Mouse (Mus musculus) forebrain, embryonic 13.5 days (tissue): Measurements from ENCODE around the gene Cdc25a. TPM values are rescaled to one million over a fixed set of nuclear protein-coding genes. Genes with fewer than 3 reads are reported as not detected.

ENCODE experiments used
- ATAC-seq: fragments of 200-750 bp; cut with Nextera tagmentation; 2 replicates; pipeline ENCODE4 v1.8.0; 2017
- H3K27ac ChIP-seq: fragments of 300-500 bp; sonication (generic); 2 replicates; pipeline ENCODE4 v1.5.1; 2015; ENCODE audit warnings: inconsistent platforms, mild to moderate bottlenecking, moderate library complexity
- H3K27me3 ChIP-seq: fragments of 300-500 bp; sonication (generic); 2 replicates; pipeline ENCODE4 v1.6.1; 2015; ENCODE audit warnings: mild to moderate bottlenecking, inconsistent platforms
- H3K36me3 ChIP-seq: fragments of 300-500 bp; sonication (generic); 2 replicates; pipeline ENCODE4 v1.6.1; 2015; ENCODE audit warnings: mild to moderate bottlenecking, inconsistent platforms; ENCODE audit not compliant: poor library complexity, severe bottlenecking
- H3K4me1 ChIP-seq: fragments of 300-500 bp; sonication (generic); 2 replicates; pipeline ENCODE4 v1.6.1; 2015; ENCODE audit warnings: inconsistent platforms
- H3K4me2 ChIP-seq: fragments of 300-500 bp; sonication (generic); 2 replicates; pipeline ENCODE4 v1.6.1; 2015; ENCODE audit warnings: inconsistent platforms, mild to moderate bottlenecking, moderate library complexity
- H3K4me3 ChIP-seq: fragments of 300-500 bp; sonication (generic); 2 replicates; pipeline ENCODE4 v1.5.1; 2015; ENCODE audit warnings: mild to moderate bottlenecking, inconsistent platforms
- H3K9ac ChIP-seq: fragments of 300-500 bp; sonication (generic); 2 replicates; pipeline ENCODE4 v1.6.1; 2015; ENCODE audit warnings: mild to moderate bottlenecking, inconsistent platforms
- H3K9me3 ChIP-seq: fragments of 300-500 bp; sonication (generic); replicated peaks from 2 replicates; pipeline ENCODE4 v1.6.1; 2016; ENCODE audit warnings: inconsistent platforms
- WGBS: fragments of 180-500 bp; shearing (Covaris S2); methylation state at CpG from one replicate; pipeline ENCODE4 v1.1.7; 2015; 5-methylcytosine and 5-hydroxymethylcytosine counted together
- polyA plus RNA-seq: library from polyadenylated mRNA; unstranded; fragments of >200 nt; fragmentation: Nextera tagmentation; extraction: Ambion mirVana; gene quantifications from 2 replicates; pipeline ENCODE4 v1.2.1, GENCODE M21; 2015

Cdc25a gene
- polyA plus RNA-seq, 1 experiment from 2014 or later = 26.1 TPM

- Histone ChIP-seq H3K27ac (no peak overlapping the region), H3K9me3 (no peaks in the 10 kb centered on the region), H3K4me1 (no peaks in the 10 kb centered on the region), H3K4me3 (no peak overlapping the region), H3K4me2 (no peak overlapping the region), H3K27me3 (no peaks in the 10 kb centered on the region), H3K9ac (no peak overlapping the region), H3K36me3 (peaks cover 47% of the 10 kb centered on the region)
- WGBS = 91% methylated on average over 8 of the region's 8 CpGs
- ATAC-seq = no peak
These were observed 21.1 kb downstream of the Cdc25a start for GRCm38 (mm10) chr9:109896253-109897150.

GRCm38 (mm10) chr9:109898027-109898426 is 22.6 kb downstream of the Cdc25a start:
- WGBS = 70% methylated on average over 2 of the region's 2 CpGs
- H3K4me3 ChIP-seq = no peak overlapping the region
- H3K9me3 ChIP-seq = no peaks in the 10 kb centered on the region
- H3K9ac ChIP-seq = no peak overlapping the region
- H3K4me2 ChIP-seq = no peak overlapping the region
- H3K4me1 ChIP-seq = no peaks in the 10 kb centered on the region
- H3K27ac ChIP-seq = no peak overlapping the region
- H3K36me3 ChIP-seq = peaks cover 34% of the 10 kb centered on the region
- no peaks in the 10 kb centered on the region for H3K27me3 ChIP-seq
- ATAC-seq = no peak

- Histone ChIP-seq H3K27ac (no peak overlapping the region; the same call in 1 of the 2 replicates), H3K9me3 (no peaks in the 10 kb centered on the region), H3K4me3 (no peak overlapping the region), H3K4me2 (no peak overlapping the region), H3K36me3 (peaks cover 22% of the 10 kb centered on the region), H3K9ac (no peak overlapping the region), H3K27me3 (no peaks in the 10 kb centered on the region), H3K4me1 (no peaks in the 10 kb centered on the region)
- ATAC-seq = no peak
- WGBS = 77% methylated on average over 10 of the region's 15 CpGs
These were observed 24.0 kb downstream of the Cdc25a start for GRCm38 (mm10) chr9:109899361-109899760.

- no peak overlapping the region for H3K9ac ChIP-seq
- ATAC-seq = no peak
- no peak overlapping the region; the same call in 1 of the 2 replicates for H3K27ac ChIP-seq
- no peaks in the 10 kb centered on the region for H3K27me3 ChIP-seq
- H3K9me3 ChIP-seq = no peaks in the 10 kb centered on the region
- no peak overlapping the region for H3K4me3 ChIP-seq
- H3K36me3 ChIP-seq = peaks cover 17% of the 10 kb centered on the region
- 76% methylated on average over 8 of the region's 8 CpGs for WGBS
- H3K4me1 ChIP-seq = no peaks in the 10 kb centered on the region
- no peak overlapping the region for H3K4me2 ChIP-seq
These were observed 24.4 kb downstream of the Cdc25a start for GRCm38 (mm10) chr9:109899774-109900173.

- Histone ChIP-seq H3K9me3 (no peaks in the 10 kb centered on the region), H3K4me1 (no peaks in the 10 kb centered on the region), H3K27me3 (no peaks in the 10 kb centered on the region), H3K4me2 (no peak overlapping the region), H3K4me3 (no peak overlapping the region), H3K27ac (no peak overlapping the region), H3K36me3 (peaks cover 12% of the 10 kb centered on the region), H3K9ac (no peak overlapping the region)
- no peak for ATAC-seq
- 82% methylated on average over 3 of the region's 3 CpGs for WGBS
These were observed 25.2 kb downstream of the Cdc25a start for GRCm38 (mm10) chr9:109900604-109901003.

- Histone ChIP-seq H3K4me1 (no peaks in the 10 kb centered on the region), H3K27me3 (no peaks in the 10 kb centered on the region), H3K4me2 (no peak overlapping the region), H3K9ac (0 out of 2 replicates have a peak overlapping the region, but pooled peaks have one; percentile 18), H3K4me3 (no peak overlapping the region), H3K9me3 (no peaks in the 10 kb centered on the region), H3K36me3 (no peaks in the 10 kb centered on the region), H3K27ac (no peak overlapping the region)
- 54% methylated on average over 4 of the region's 4 CpGs for whole genome bisulfite sequencing
- ATAC-seq = no peak
These were observed 26.9 kb downstream of the Cdc25a start for GRCm38 (mm10) chr9:109902246-109902645.

GRCm38 (mm10) chr9:109902740-109903139 is 27.4 kb downstream of the Cdc25a start:
- Histone ChIP-seq H3K4me1 (no peaks in the 10 kb centered on the region), H3K9ac (no peak overlapping the region), H3K36me3 (no peaks in the 10 kb centered on the region), H3K27me3 (no peaks in the 10 kb centered on the region), H3K9me3 (no peaks in the 10 kb centered on the region), H3K4me3 (no peak overlapping the region), H3K27ac (no peak overlapping the region), H3K4me2 (no peak overlapping the region)
- 63% methylated on average over 5 of the region's 5 CpGs for WGBS
- ATAC-seq = no peak

GRCm38 (mm10) chr9:109907300-109907699 is 31.9 kb downstream of the Cdc25a start:
- WGBS = 67% methylated on average over 8 of the region's 8 CpGs
- H3K4me3 ChIP-seq = no peak overlapping the region
- ATAC-seq = no peak

GRCm38 (mm10) chr9:109907774-109908465 is 32.5 kb downstream of the Cdc25a start:
- no peaks in the 10 kb centered on the region for H3K27me3 ChIP-seq
- no peaks in the 10 kb centered on the region for H3K4me1 ChIP-seq
- no peaks in the 10 kb centered on the region for H3K9me3 ChIP-seq
- H3K4me2 ChIP-seq = no peak overlapping the region
- H3K36me3 ChIP-seq = no peaks in the 10 kb centered on the region
- H3K4me3 ChIP-seq = no peak overlapping the region
- H3K27ac ChIP-seq = no peak overlapping the region
- no peak overlapping the region for H3K9ac ChIP-seq
- ATAC-seq = no peak
- WGBS = 80% methylated on average over 6 of the region's 6 CpGs

More at GRCm38 (mm10) chr9:109907300-109907699, 31.9 kb downstream of the Cdc25a start:
- no peak overlapping the region for H3K27ac ChIP-seq
- no peaks in the 10 kb centered on the region for H3K36me3 ChIP-seq
- H3K4me1 ChIP-seq = no peaks in the 10 kb centered on the region
- H3K9me3 ChIP-seq = no peaks in the 10 kb centered on the region
- no peak overlapping the region for H3K9ac ChIP-seq
- no peak overlapping the region for H3K4me2 ChIP-seq
- H3K27me3 ChIP-seq = no peaks in the 10 kb centered on the region

GRCm38 (mm10) chr9:109909102-109909501 is 33.7 kb downstream of the Cdc25a start:
- ATAC-seq = no peak

GRCm38 (mm10) chr9:109909926-109910325 is 34.5 kb downstream of the Cdc25a start:
- Histone ChIP-seq H3K4me1 (no peaks in the 10 kb centered on the region), H3K36me3 (no peaks in the 10 kb centered on the region), H3K9me3 (no peaks in the 10 kb centered on the region), H3K9ac (no peak overlapping the region), H3K4me3 (no peak overlapping the region), H3K4me2 (no peak overlapping the region), H3K27me3 (no peaks in the 10 kb centered on the region), H3K27ac (no peak overlapping the region)
- 85% methylated on average over 4 of the region's 4 CpGs for WGBS
- no peak for ATAC-seq

More at GRCm38 (mm10) chr9:109909102-109909501, 33.7 kb downstream of the Cdc25a start:
- Histone ChIP-seq H3K9ac (no peak overlapping the region), H3K4me3 (no peak overlapping the region), H3K27me3 (no peaks in the 10 kb centered on the region), H3K4me1 (no peaks in the 10 kb centered on the region), H3K4me2 (no peak overlapping the region), H3K9me3 (no peaks in the 10 kb centered on the region), H3K36me3 (no peaks in the 10 kb centered on the region), H3K27ac (no peak overlapping the region)
- 87% methylated on average over 8 of the region's 8 CpGs for WGBS

GRCm38 (mm10) chr9:109911779-109912178 is 36.4 kb downstream of the Cdc25a start:
- H3K27ac ChIP-seq = no peak overlapping the region
- H3K27me3 ChIP-seq = no peaks in the 10 kb centered on the region
- no peak for ATAC-seq
- H3K4me1 ChIP-seq = no peaks in the 10 kb centered on the region
- no peaks in the 10 kb centered on the region for H3K36me3 ChIP-seq
- no peak overlapping the region for H3K4me2 ChIP-seq
- no peaks in the 10 kb centered on the region for H3K9me3 ChIP-seq
- H3K4me3 ChIP-seq = no peak overlapping the region
- no peak overlapping the region for H3K9ac ChIP-seq
- WGBS = 83% methylated on average over 7 of the region's 7 CpGs
